Mouse (Mus musculus): ENCODE results near the gene Mrpl42. TPM values are rescaled to one million over a fixed set of nuclear protein-coding genes. Genes with fewer than 3 reads are reported as not detected.

Gene Mrpl42
- polyA plus RNA-seq (2015; fragmentation: Nextera tagmentation; extraction: Ambion mirVana), result 174 and 191 TPM in 2 replicates

DNA sequence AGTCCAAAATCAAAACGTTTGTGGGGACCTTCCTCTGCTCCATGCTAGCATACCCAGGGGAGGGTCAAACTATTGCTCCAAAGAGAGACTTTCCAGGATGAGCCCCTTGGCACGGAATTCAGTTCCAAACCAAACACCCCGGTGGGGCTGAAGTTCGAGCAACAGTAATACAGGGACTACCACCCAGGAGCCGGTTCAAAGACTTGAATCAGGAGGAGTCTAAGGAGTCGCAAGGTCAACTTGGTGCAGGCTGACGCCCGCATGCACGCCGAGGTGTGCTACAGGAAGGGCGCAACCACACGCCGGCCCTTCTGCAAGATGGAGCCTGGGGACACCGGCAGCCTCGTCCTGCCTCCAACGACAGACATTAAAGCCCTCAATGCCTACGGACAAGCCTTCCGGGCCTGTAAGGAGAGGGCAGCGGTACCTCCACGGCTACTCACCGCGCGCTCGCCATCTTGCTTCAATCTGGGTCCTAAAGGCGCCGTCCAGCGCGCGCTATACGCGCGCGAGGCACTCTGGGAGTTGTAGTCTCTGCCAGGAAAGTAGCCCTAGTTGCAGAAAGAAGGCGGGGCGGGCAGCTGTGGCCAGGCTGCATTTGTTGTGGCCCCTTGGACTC lies at the start of gene Mrpl42:
Mrpl42 (minus strand) TSS at position 478 of the 619 bp plus-strand sequence.

DNA sequence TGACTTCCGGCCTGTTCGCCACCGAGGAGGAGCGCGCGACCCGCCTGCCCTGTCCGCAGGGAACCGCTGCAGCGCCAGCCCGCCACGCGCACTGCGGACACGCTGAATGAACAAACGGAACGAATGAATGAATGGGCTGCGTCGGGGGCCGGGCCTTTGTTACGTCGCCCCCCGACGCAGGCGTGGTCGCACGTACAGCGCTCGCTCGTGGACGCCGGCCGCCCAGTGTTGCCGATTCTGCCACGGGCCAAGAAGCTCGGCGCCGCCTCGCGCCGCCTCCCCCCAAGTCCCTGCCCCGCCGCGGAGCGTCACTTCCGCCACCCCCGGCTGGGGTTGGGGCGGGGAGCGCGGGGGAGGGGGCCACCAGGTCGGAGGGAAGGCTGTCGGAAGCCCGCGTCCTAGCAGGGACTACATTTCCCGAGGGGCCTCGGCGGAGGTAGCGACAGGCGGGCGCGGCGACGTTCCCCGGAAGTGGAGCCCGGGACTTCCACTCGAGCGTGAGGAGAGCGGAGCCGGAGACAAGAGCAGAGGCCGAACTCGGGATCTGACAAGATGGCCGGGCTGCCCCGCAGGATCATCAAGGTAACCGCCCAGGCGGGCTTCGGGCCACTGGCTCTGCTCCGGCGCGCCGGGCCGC lies 13.0 kb upstream of the Mrpl42 start, which contains the start of gene Ube2n:
Ube2n (plus strand) TSS at position 490 of the 637 bp plus-strand sequence.

Other genes with a start within 250 kb of the Mrpl42 start
- gene Cradd, start 177.8 kb downstream of the Mrpl42 start, polyA plus RNA-seq (2015; fragmentation: Nextera tagmentation; extraction: Ambion mirVana), result 5.1 and 7.2 TPM in 2 replicates
- 30.1 and 43.4 TPM in 2 replicates for gene Socs2, start 84.8 kb downstream of the Mrpl42 start, polyA plus RNA-seq (2015; fragmentation: Nextera tagmentation; extraction: Ambion mirVana)
- gene Ube2n, start 13.2 kb upstream of the Mrpl42 start, polyA plus RNA-seq (2015; fragmentation: Nextera tagmentation; extraction: Ambion mirVana), result 153 and 162 TPM in 2 replicates
- gene Nudt4, start 62.2 kb upstream of the Mrpl42 start, polyA plus RNA-seq (2015; fragmentation: Nextera tagmentation; extraction: Ambion mirVana), result 83.8 and 96.6 TPM in 2 replicates
- not detected in 2 replicates for gene Anapc15-ps, start 171.5 kb upstream of the Mrpl42 start, polyA plus RNA-seq (2015; fragmentation: Nextera tagmentation; extraction: Ambion mirVana)

Data from spleen, postnatal 0 days (tissue).